Mouse (Mus musculus): ENCODE results near the gene Map4k5.

- TF ChIP-seq POLR2A (IDR thresholded peaks at IDR 0.05; ENCODE audit: borderline replicate concordance, extremely low read depth, insufficient read depth, insufficient read length, poor library complexity, severe bottlenecking): no peak
- TF ChIP-seq CTCF (IDR thresholded peaks at IDR 0.05; ENCODE audit: borderline replicate concordance, extremely low read depth, insufficient read depth, insufficient read length): no peak
Observed at GRCm38 (mm10) chr12:69789766-69790529, 103.1 kb downstream of the Map4k5 start.

All from brain, embryonic 14.5 days (tissue).